Mouse (Mus musculus) brain, embryonic 14.5 days (tissue): ENCODE data around the gene Ankrd13a.

Experiments
- CTCF ChIP-seq: fragments of 200-500 bp; IDR thresholded peaks from 2 replicates; pipeline ENCODE4 v1.5.1; 2012; ENCODE audit warnings: inconsistent platforms, mild to moderate bottlenecking, moderate library complexity, borderline replicate concordance; ENCODE audit not compliant: insufficient read depth, insufficient read length; ENCODE audit errors: extremely low read depth
- POLR2A ChIP-seq: fragments of 200-500 bp; IDR thresholded peaks from 2 replicates; pipeline ENCODE4 v1.6.1; 2012; ENCODE audit warnings: mild to moderate bottlenecking, inconsistent platforms, borderline replicate concordance; ENCODE audit not compliant: poor library complexity, insufficient read depth, insufficient read length, severe bottlenecking; ENCODE audit errors: extremely low read depth

DNA sequence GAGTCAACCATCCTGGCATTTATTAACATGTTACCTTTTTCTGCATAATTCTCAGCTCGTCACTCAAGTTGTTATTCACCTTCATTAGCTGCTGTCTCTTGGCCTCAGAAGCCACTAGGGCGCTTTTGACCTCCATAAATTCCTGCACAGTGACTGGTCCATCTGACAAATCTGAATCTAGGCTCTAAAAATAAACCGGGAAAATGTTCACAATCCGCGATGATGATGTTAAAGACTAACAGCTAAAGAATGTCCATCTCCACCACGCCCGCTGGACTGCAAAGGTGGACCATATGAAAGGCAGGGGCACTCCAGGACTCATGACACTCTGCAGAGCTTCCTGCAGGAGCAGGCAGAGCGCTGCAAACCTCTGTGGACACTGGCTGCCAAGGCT, 30.8 kb upstream of the Ankrd13a start:
- TF ChIP-seq CTCF (no peak), POLR2A (no peak)
